Mouse (Mus musculus) spleen, adult 12 weeks (tissue): ENCODE measurements around the gene Apbb2.

ENCODE experiments used
- DNase-seq: peaks from one replicate; pipeline ENCODE4 v3.0.0; 2022; ENCODE audit warnings: low spot score

Apbb2 gene

DNA sequence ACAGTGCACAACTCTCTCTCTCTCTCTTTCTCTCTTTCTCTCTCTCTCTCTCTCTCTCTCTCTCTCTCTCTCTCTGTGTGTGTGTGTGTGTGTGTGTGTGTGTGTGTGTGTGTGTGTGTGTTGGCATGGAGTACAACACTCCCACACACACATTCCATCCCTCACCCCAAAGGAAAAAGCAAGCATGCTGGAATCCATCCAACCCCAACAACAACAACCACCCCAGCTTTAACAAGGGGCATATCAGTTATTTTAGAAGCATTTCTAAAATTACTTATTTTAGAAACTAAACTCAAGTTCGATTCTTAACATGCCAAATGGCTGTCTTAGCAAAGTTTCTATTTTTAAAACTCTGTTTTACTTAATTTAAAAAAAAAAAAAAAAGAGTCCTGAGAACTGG, 68.9 kb downstream of the Apbb2 start:
- no peak for DNase-seq

DNA sequence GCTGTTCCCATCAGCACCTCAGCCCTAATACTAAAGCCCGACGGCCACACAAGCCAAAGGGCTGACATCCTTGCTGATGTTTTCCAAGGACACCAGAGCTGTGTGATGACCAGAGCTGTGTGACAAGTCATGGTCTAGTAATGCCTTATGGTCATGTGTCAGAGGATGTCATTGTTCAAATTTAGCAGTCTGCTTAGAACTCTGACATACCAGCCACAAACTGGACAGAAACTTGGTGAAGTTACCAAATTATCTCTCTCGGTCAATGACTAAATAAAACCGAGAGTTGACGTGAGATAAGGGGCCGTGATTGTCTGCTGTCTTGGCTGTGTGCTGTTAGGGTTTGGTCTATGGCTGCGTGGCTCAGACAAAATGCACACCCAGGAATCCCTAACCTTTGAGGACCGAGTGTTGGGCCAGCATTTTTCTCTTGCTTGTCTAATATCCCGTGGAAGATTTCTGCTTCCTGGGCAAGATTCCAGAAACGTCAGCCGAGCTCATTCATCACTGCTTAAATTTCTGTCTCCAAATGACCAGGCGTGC, 71.5 kb downstream of the Apbb2 start:
- no peak for DNase-seq

DNA sequence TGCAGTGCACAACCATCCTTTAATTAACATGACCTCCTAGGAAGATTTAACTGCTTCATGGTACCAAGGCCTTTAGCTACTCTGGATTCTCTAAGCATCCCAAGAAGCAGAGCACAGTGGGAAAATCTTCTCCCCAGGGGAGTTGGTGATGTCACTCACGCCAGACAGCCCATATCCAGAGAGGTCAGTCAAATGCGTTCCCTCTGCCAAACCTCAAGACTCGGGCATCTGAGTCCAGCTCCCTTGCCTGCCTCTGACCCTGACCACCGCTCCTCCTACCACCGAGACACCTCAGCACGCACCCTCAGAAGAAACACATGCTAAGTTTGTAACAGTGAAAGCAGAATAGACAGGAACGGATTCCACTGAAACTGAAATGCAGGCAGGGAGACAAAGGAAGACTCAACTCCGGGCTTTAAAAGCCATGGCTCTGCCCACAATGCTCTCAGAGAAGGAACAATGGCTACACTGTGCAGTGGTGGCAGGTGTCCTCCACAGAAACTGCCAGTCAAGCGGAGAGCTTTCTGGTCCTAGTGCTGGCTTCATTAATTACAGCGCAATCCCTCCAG, 72.9 kb downstream of the Apbb2 start:
- DNase-seq: no peak

GRCm38 (mm10) chr5:66543761-66544160, 74.8 kb downstream of the Apbb2 start:
- no peak for DNase-seq

DNA sequence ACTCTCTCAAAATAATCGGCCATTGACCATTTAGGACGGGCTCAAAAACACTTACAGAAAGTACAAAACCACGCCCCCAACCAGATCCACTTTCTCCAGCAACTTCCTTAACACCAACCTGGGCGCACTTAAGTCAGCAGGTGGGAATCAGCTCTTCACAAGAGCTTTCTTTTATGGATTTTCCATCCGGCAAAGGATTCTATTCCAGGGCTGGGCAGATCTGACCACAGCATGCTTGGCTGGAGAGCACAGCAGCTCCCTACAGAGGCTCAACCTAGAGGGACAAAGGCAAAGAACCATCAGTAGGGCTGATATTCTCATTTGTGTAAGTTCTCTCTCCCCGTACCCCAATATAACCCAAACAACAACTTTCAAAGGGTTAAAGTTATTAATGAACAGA, 75.2 kb downstream of the Apbb2 start:
- DNase-seq: no peak

DNA sequence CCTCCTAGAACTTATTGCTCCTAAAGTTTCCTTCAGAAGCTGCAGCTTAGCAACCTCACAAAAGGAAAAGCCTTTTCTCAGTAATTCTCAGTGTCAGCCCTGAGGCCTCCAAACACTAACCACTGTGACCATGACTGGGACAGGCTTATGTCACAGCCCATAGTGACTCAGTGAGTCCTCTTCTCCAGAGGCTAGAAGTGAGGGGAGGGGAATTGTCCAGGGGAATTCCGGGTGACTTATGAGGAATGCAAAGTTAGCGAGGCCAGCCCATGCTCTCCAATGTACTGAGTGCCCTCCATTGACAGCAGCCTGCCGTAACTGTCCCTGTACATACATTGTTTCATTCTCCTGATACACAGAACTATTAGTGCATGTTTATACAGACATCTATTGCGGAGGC, 76.1 kb downstream of the Apbb2 start:
- no peak for DNase-seq

DNA sequence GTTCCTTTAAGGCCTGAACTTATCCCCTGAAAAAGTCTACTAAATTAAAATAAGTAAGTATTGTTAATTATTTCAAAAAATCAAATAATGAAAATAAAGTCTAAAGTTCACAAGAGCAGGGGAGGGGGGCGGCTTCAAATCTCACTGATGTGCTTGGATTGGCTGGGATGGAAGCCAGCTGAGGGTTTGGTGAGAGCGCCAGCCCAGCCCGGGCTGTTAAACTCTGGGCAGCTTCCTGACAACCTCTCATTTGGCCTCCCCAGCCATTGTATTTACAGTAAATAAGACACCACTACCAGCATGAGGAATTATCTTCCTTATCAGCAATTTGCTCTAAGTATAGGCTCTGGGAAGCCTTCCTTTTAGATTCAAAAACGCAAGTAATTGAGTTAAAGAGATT, 77.2 kb downstream of the Apbb2 start:
- no peak for DNase-seq

GRCm38 (mm10) chr5:66540246-66540645, 78.3 kb downstream of the Apbb2 start:
- no peak for DNase-seq

DNA sequence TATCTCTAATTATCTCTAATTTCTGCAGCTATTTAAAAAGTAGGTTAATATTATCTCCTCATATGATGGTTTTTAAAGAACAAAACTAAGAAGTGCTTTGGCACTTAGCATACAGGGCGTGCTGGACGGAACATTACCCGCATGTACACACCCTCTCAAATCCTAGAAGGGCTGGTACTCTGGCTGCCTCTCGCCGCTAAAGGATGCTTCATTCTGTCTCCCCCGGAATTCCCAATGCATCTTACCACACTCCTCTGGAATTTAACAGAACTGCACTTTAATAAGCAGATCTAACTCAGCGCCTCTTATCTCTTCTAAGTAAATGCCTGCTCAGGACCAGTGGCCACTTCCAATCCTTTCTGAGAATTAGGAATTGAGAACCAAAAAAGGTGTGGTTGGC, 80.8 kb downstream of the Apbb2 start:
- no peak for DNase-seq

- no peak for DNase-seq
Measured at GRCm38 (mm10) chr5:66536696-66537358, 81.8 kb downstream of the Apbb2 start.

DNA sequence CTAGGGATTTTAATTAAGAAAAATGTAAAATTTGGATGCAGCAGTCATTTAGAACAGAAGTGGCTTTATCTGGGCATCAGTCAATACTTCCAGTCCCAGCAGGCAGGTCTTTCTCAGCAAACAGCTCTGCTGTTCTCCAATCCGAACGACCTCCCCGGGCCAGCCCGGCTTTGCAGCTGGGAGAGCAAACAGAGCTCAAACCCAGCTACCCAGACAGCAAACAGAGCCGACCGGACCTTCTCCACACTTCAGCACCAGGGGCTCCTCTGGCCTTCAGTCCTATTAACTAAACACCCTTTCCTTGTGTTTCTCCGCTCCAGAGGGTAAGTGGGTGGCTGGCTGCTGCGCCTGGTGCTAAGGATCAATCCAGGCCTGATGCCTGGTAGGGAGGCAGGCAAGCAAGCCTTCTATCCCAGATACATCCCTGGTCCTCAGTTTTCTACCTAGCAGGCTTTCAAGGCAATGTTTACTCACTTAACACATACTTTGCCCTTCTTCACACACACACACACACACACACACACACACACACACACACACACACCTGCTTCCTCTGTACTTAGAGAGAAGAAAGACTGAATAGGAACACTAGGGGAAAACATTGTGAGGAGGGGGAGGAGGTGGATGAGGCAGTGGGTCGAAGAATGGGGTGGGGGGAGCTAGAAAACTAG, 82.9 kb downstream of the Apbb2 start:
- DNase-seq: no peak

DNA sequence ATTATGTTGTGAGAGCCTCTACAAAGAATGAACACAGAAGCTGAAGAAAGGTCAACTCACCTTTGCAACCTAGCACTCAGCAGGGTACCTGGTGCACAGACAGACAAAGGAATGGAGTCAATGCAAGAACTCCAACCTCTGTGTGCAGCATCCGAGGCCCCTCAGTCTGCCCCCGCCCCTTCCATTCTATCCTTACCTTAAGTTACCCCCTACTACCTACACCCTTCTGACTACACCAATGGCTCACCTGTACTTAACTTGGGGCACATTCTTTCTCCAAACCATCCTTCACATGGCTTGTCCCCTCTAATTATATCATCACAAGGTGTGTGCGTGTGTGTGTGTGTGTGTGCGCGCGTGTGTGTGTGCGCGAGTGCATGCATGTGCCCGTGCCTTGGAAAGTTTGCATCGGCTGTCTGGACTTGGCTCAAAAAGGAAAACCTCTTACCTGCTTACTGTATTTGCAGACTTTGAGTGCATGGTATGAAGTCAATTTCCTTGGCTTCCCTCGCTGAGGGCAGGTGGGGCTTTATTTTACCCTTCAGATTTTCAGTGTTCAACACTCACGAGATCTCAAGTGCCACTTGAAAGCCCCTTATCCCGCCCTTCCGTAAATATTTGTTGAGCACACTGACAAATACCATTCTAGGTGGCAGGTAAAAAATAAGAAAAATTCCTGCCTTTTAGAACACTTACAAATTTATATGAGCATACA, 84.7 kb downstream of the Apbb2 start:
- no peak for DNase-seq

DNA sequence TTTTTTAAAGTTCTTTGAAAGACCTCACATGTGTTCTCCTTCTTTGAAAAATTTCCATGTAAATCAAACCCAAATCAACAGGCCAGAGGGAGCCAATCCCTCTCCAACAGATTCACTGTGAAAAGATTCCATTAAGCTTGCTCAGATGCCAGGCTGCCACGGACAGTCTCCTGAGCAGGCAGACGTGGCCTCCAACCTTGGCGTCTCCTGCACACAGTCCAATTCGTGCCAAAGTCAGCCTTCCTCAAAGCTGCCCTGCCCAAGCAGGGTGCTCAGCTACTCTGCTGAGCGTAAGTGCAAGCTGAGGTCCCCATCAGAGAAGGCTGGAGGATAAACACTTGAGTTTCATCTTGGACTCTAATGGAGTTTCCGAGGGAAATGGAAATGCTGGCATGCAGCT, 85.8 kb downstream of the Apbb2 start:
- no peak for DNase-seq

DNA sequence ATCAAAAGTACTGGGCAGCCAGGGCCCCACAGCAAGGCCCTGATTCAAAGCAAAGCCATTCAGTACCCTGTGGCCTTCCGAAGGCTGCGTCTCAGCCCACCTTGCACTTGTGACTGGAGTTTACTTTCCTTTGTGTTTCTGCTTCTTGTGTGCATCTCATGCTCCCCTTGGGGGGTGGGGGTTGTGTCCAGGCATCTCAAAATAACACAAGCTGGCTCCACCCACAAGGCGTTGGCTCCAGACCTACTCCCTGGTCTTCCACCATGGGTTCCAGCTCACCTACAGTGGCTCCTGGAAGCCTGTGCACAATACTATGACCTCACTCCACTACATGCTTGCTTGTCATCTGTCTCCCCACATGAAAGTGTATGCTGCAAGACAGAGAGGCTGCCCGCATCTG, 88.2 kb downstream of the Apbb2 start:
- DNase-seq: no peak

GRCm38 (mm10) chr5:66529631-66530030, 89.0 kb downstream of the Apbb2 start:
- no peak for DNase-seq

DNA sequence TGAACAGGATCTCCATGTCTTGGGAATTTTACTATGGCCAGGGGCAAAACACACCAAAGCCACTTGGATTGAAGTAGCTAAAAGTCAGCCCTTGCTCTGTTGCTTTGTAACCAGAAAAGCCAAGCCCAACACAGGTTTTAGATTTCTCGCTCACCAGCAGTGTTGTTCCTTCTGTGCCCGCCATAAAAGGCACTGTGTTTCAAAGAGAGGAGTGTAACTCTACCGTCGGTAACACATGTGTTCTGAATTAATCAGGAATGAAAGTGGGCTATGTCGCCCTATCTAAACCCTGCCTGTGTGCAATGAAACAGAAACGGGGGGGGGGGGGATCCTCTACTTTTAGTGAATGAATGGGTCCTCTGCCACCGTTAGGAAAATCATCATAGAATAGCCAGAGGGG, 90.0 kb downstream of the Apbb2 start:
- no peak for DNase-seq

- DNase-seq: no peak
Measured at GRCm38 (mm10) chr5:66527090-66527489, 91.5 kb downstream of the Apbb2 start.

DNA sequence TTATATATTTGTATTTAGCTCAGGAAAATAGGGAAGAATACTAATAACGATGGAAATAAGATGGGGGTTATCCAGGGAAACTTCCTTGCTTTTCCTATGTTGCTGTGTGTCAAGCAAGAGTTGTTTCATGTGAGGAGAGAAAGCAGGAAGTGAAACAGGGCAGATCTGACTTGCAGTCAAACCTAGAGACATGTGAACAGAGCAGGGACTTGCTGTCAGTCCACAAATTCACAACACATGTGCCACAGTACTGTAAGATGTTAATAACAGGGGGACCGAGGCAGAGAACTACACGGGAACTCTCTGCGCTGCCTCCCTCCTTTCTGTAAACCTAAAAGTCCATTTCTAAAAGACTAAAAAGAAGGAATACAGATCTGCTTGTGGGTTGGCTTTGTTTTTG, 93.6 kb downstream of the Apbb2 start:
- DNase-seq: no peak

- DNase-seq: no peak
Measured at GRCm38 (mm10) chr5:66523681-66524503, 94.7 kb downstream of the Apbb2 start.

GRCm38 (mm10) chr5:66521250-66521649, 97.3 kb downstream of the Apbb2 start:
- no peak for DNase-seq

DNA sequence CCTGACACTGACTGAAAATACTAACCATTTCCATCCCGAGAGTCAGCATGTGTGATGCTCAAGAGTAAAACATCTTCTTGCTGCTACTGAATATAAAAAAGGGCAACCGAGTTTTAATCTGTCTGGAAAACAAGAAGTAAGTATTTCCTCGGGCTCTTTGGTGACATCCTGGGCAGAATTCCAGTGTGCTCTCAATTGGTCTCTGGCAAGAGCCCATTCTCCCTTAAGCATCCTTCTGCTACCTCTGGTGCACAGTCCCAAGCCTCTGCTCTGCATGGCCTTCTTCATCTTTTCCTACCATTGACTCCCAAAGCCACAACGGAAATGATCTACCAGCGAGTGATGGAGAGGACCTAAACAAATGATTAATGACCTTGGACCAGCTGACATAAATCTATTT, 99.1 kb downstream of the Apbb2 start:
- DNase-seq: no peak

- DNase-seq: no peak
Measured at GRCm38 (mm10) chr5:66518411-66519006, 100.1 kb downstream of the Apbb2 start.
